ENCODE assay signal across 9 mouse cellular contexts in genomic region chr15:82938155-82938569, GRCm38 (mm10). TPM values are rescaled to one million over a fixed set of nuclear protein-coding genes. Genes with fewer than 3 reads are reported as not detected.
A peak's percentile ranks its signal among the peaks of the same experiment; 100 is the strongest.
DNase-seq lines count a peak whose midpoint lies in the region; ATAC-seq and TF ChIP-seq lines count a peak whose summit lies in the region.
"Had no signal": no experiment of that assay in that cellular context is flagged by ENCODE, and none has a peak within 500 bp of the region (broad histone marks: within the 10 kb centered on the region; RNA-seq: fewer than 3 reads in every experiment).

No protein-coding gene starts in this region.

- peak overlapping the region; percentile 91 for H3K27ac ChIP-seq in embryonic facial prominence, embryonic 12.5 days
- peak overlapping the region; percentile 87 for H3K27ac ChIP-seq in hindbrain, embryonic 12.5 days
- peak overlapping the region; percentile 55 for H3K27ac ChIP-seq in limb, embryonic 14.5 days (replicated peaks; ENCODE audit: low read depth, low read length)
- H3K27ac ChIP-seq in neural tube, embryonic 15.5 days (replicated peaks): peak overlapping the region; percentile 39

- no peak for TF ChIP-seq CTCF in lung, adult 2 months (IDR thresholded peaks at IDR 0.05; ENCODE audit: insufficient read depth, low read length)

- H3K9me3 ChIP-seq in embryonic facial prominence, embryonic 12.5 days: no peaks in the 10 kb centered on the region
- H3K9me3 ChIP-seq in hindbrain, embryonic 12.5 days (replicated peaks): no peaks in the 10 kb centered on the region
- no peaks in the 10 kb centered on the region for H3K9me3 ChIP-seq in limb, embryonic 14.5 days (ENCODE audit: control insufficient read depth, low read length)
- no peaks in the 10 kb centered on the region for H3K9me3 ChIP-seq in neural tube, embryonic 15.5 days (replicated peaks)
- H3K9me3 ChIP-seq: megakaryocyte, embryonic 14.5 days had no signal

- 0 out of 2 replicates have a peak overlapping the region, but pooled peaks have one; percentile 0 for H3K9ac ChIP-seq in embryonic facial prominence, embryonic 12.5 days
- H3K9ac ChIP-seq in hindbrain, embryonic 12.5 days: 0 out of 2 replicates have a peak overlapping the region, but pooled peaks have one; percentile 36
- no peak overlapping the region for H3K9ac ChIP-seq in limb, embryonic 14.5 days (ENCODE audit: low read depth, low read length, severe bottlenecking)
- 0 out of 2 replicates have a peak overlapping the region, but pooled peaks have one; percentile 1 for H3K9ac ChIP-seq in neural tube, embryonic 15.5 days (replicated peaks)

- peak; percentile 25 to 34 for DNase-seq in lung, adult 18-20 months
- DNase-seq in lung, adult 2 months: no peak
- DNase-seq in limb, embryonic 14.5 days (ENCODE audit: low spot score): no peak
- no peak for DNase-seq in layer of hippocampus, postnatal 14 days (ENCODE audit: low spot score in 2 of 2)

- WGBS in lung, adult 2 months: 20% methylated on average over 17 of the region's 17 CpGs
- WGBS in embryonic facial prominence, embryonic 12.5 days: 32% methylated on average over 17 of the region's 17 CpGs
- WGBS in hindbrain, embryonic 12.5 days: 17% methylated on average over 17 of the region's 17 CpGs
- WGBS in limb, embryonic 14.5 days: 2% methylated on average over 17 of the region's 17 CpGs
- 11% methylated on average over 17 of the region's 17 CpGs for WGBS in neural tube, embryonic 15.5 days

- H3K4me2 ChIP-seq in embryonic facial prominence, embryonic 12.5 days (replicated peaks): peak overlapping the region; percentile 18
- peak overlapping the region; percentile 31 for H3K4me2 ChIP-seq in hindbrain, embryonic 12.5 days (replicated peaks)
- peak overlapping the region; percentile 23; the same call in 1 of the 2 replicates for H3K4me2 ChIP-seq in limb, embryonic 14.5 days (replicated peaks; ENCODE audit: low read depth, low read length, severe bottlenecking)
- H3K4me2 ChIP-seq in neural tube, embryonic 15.5 days: peak overlapping the region; percentile 25

- no peak overlapping the region for H3K4me3 ChIP-seq in lung, adult 2 months (replicated peaks; ENCODE audit: extremely low read depth, low read depth, low read length)
- H3K4me3 ChIP-seq in embryonic facial prominence, embryonic 12.5 days: peak overlapping the region; percentile 9
- no peak overlapping the region for H3K4me3 ChIP-seq in hindbrain, embryonic 12.5 days
- H3K4me3 ChIP-seq in limb, embryonic 14.5 days (replicated peaks; ENCODE audit: low read length): no peak overlapping the region; the same call in 1 of the 2 replicates
- H3K4me3 ChIP-seq in neural tube, embryonic 15.5 days (replicated peaks): no peak overlapping the region
- H3K4me3 ChIP-seq: megakaryocyte, embryonic 14.5 days had no signal

- peaks cover 7% of the 10 kb centered on the region; the same call in 1 of the 2 replicates for H3K36me3 ChIP-seq in embryonic facial prominence, embryonic 12.5 days
- no peaks in the 10 kb centered on the region for H3K36me3 ChIP-seq in hindbrain, embryonic 12.5 days
- no peaks in the 10 kb centered on the region for H3K36me3 ChIP-seq in limb, embryonic 14.5 days (ENCODE audit: control insufficient read depth, insufficient read depth, low read length)
- H3K36me3 ChIP-seq in neural tube, embryonic 15.5 days: no peaks in the 10 kb centered on the region

- H3K27me3 ChIP-seq in embryonic facial prominence, embryonic 12.5 days: no peaks in the 10 kb centered on the region
- peaks cover 22% of the 10 kb centered on the region for H3K27me3 ChIP-seq in hindbrain, embryonic 12.5 days
- H3K27me3 ChIP-seq in limb, embryonic 14.5 days (ENCODE audit: control insufficient read depth, insufficient read depth, low read length): no peaks in the 10 kb centered on the region
- H3K27me3 ChIP-seq in neural tube, embryonic 15.5 days (replicated peaks): 0 out of 2 replicates have a peak, but pooled peaks cover 4% of the 10 kb centered on the region

- TF ChIP-seq POLR2A in lung, adult 2 months (IDR thresholded peaks at IDR 0.05; ENCODE audit: borderline replicate concordance, extremely low read depth, low read depth, low read length): no peak
- TF ChIP-seq POLR2A in limb, embryonic 14.5 days (IDR thresholded peaks at IDR 0.05; ENCODE audit: borderline replicate concordance, extremely low read depth, insufficient read depth, insufficient read length): no peak

- no peaks in the 10 kb centered on the region; the same call in 1 of the 2 replicates for H3K4me1 ChIP-seq in lung, adult 2 months (ENCODE audit: control insufficient read depth, insufficient read depth, low read length)
- H3K4me1 ChIP-seq in embryonic facial prominence, embryonic 12.5 days: peaks cover 78% of the 10 kb centered on the region
- peaks cover 90% of the 10 kb centered on the region for H3K4me1 ChIP-seq in hindbrain, embryonic 12.5 days
- H3K4me1 ChIP-seq in limb, embryonic 14.5 days (ENCODE audit: control insufficient read depth, insufficient read depth, low read length): peaks cover 57% of the 10 kb centered on the region
- H3K4me1 ChIP-seq in neural tube, embryonic 15.5 days: peaks cover 94% of the 10 kb centered on the region

- peak; percentile 63 for ATAC-seq in embryonic facial prominence, embryonic 12.5 days (ENCODE audit: insufficient number of reproducible peaks, insufficient read depth, low FRiP score, low TSS enrichment)
- ATAC-seq in hindbrain, embryonic 12.5 days (ENCODE audit: low FRiP score): peak; percentile 58
- no peak for ATAC-seq in limb, embryonic 14.5 days (ENCODE audit: low FRiP score, low read depth)
- ATAC-seq in neural tube, embryonic 15.5 days (ENCODE audit: low FRiP score): 0 out of 2 replicates have a peak, but pooled peaks have one; percentile 9
- no peak for ATAC-seq in CD4-positive, CD25-positive, alpha-beta regulatory T cell, adult 4 months

RNA-seq across cellular contexts. Expression of gene Tcf20, which starts 49.5 kb away (rescaled TPM):
- polyA plus RNA-seq in lung, adult 2 months (2012; rRNA removed): 12.6 and 16.8 TPM in 2 replicates
- 13.9 and 15.1 TPM in 2 replicates for polyA plus RNA-seq in embryonic facial prominence, embryonic 12.5 days (2016; fragmentation: Nextera tagmentation; extraction: Ambion mirVana)
- polyA plus RNA-seq in hindbrain, embryonic 12.5 days (2016; fragmentation: Nextera tagmentation; extraction: Ambion mirVana): 12.4 and 14.0 TPM in 2 replicates
- 28.9 and 29.2 TPM in 2 replicates for polyA plus RNA-seq in limb, embryonic 14.5 days (2012; rRNA removed)
- 14.6 and 16.3 TPM in 2 replicates for polyA plus RNA-seq in limb, embryonic 14.5 days (2014; fragmentation: Nextera tagmentation; extraction: Ambion mirVana)
- polyA plus RNA-seq in neural tube, embryonic 15.5 days (2015; fragmentation: Nextera tagmentation; extraction: Ambion mirVana): 11.2 and 11.5 TPM in 2 replicates
- 10 to 100 TPM; 15.9 to 19.7 TPM for polyA plus RNA-seq in CD4-positive, CD25-positive, alpha-beta regulatory T cell, adult 4 months (2017; shearing (Covaris generic))
- 100 to 1,000 TPM; 155 to 157 TPM for total RNA-seq in layer of hippocampus, postnatal 14 days (2021)

Comparison
In these comparisons a context has a peak if more than half of its experiments do, and no peak if none do; other contexts are left out.
1. DNase-seq: peak in lung, adult 18-20 months (2 of 2); none in lung, adult 2 months (single experiment), limb, embryonic 14.5 days (single experiment) and layer of hippocampus, postnatal 14 days (0 of 2).
2. ATAC-seq: peak in embryonic facial prominence, embryonic 12.5 days (single experiment), hindbrain, embryonic 12.5 days (single experiment) and neural tube, embryonic 15.5 days (single experiment); none in limb, embryonic 14.5 days (single experiment) and CD4-positive, CD25-positive, alpha-beta regulatory T cell, adult 4 months (single experiment).
3. H3K27ac ChIP-seq: peak in every context shown above with its lines; median percentile 91 in embryonic facial prominence, embryonic 12.5 days; 87 in hindbrain, embryonic 12.5 days; 55 in limb, embryonic 14.5 days; 39 in neural tube, embryonic 15.5 days.
4. Peak in every context shown above with its lines, with median percentiles within 50 percentile points of each other: H3K4me2 ChIP-seq.